Mouse (Mus musculus) thymus, adult 2 months (tissue): ENCODE data around the gene Akap11.

Source experiments
- CTCF ChIP-seq: fragments of 200-500 bp; IDR thresholded peaks from 2 replicates; pipeline ENCODE4 v1.5.1; 2012; ENCODE audit warnings: mild to moderate bottlenecking, control low read depth, low read length, moderate library complexity, borderline replicate concordance; ENCODE audit not compliant: control insufficient read depth, poor library complexity, insufficient read depth; ENCODE audit errors: extremely low read depth
- POLR2A ChIP-seq: fragments of 200-500 bp; IDR thresholded peaks from 2 replicates; pipeline ENCODE4 v1.6.1; 2012; ENCODE audit warnings: mild to moderate bottlenecking, low read length, control low read depth, moderate library complexity; ENCODE audit not compliant: control insufficient read depth, poor library complexity, insufficient read depth; ENCODE audit errors: extremely low read depth

DNA sequence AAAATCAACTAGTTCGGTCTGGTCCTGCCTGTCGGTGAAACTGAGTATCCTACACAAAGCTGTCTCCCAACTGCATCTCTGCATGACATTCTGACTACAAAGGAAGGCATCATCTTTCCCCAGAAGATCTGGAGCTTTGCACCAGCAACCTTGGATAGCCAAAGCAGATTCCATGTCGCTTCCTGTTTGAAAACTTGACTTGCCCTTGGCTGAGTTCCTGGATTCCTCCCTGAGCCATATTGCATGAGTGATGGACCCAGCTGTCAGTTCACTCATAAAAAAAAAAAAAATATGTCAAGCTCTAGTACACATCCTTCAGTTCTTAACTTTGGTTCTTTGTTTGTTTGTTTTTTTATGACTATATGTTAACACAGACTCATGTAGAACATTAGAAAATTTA is 4.7 kb upstream of the Akap11 start:
- TF ChIP-seq CTCF (no peak), POLR2A (no peak)
